Mouse (Mus musculus) frontal cortex, adult 2 months (tissue): ENCODE data around the gene Gm8914. TPM values are rescaled to one million over a fixed set of nuclear protein-coding genes. Genes with fewer than 3 reads are reported as not detected.
"Not testable (repeated sequence)": the region's sequence is repeated elsewhere in the genome, so short reads cannot be mapped to it uniquely, and the experiment has no call there.

ENCODE experiments used
- DNase-seq, 2 experiments: peaks; one replicate each; pipeline ENCODE4 v3.0.0; 2022; ENCODE audit warnings: low spot score in 1 of 2; ENCODE audit errors: extremely low spot score in 1 of 2
- polyA plus RNA-seq: library from polyadenylated mRNA; depleted of rRNA; stranded (reverse); fragments of >200 nt; gene quantifications from 2 replicates; pipeline ENCODE4 v1.2.3, GENCODE M21; 2012; rRNA removed

The Gm8914 gene
- not detected in 2 replicates for polyA plus RNA-seq

GRCm38 (mm10) chrX:91479826-91480225, at the start of gene Gm8914:
Gene Gm8914, plus strand, starts transcription at chrX:91480126.
- not testable (repeated sequence) for DNase-seq

Other genes with a start within 250 kb of the Gm8914 start
- gene Mageb2, start 148.4 kb upstream of the Gm8914 start, polyA plus RNA-seq = not detected in 2 replicates
- not detected in 2 replicates for gene Gm5072, start 87.6 kb upstream of the Gm8914 start, polyA plus RNA-seq
- not detected in 2 replicates for gene 1700084M14Rik, start 95.8 kb downstream of the Gm8914 start, polyA plus RNA-seq
- gene Gm14781, start 152.1 kb downstream of the Gm8914 start, polyA plus RNA-seq = not detected in 2 replicates